Mouse (Mus musculus) lung, postnatal 0 days (tissue): ENCODE measurements around the gene Sergef. TPM values are rescaled to one million over a fixed set of nuclear protein-coding genes. Genes with fewer than 3 reads are reported as not detected.

Source experiments
- ATAC-seq: fragments of 200-750 bp; cut with Nextera tagmentation; 2 replicates; pipeline ENCODE4 v1.8.0; 2017; ENCODE audit warnings: moderate library complexity
- DNase-seq: peaks from one replicate; pipeline ENCODE4 v3.0.0-alpha.2; 2016; ENCODE audit warnings: low spot score
- H3K27ac ChIP-seq: fragments of 300-500 bp; sonication (generic); 2 replicates; pipeline ENCODE4 v1.5.1; 2014; ENCODE audit warnings: antibody characterized with exemption, mild to moderate bottlenecking, low read length, mixed read lengths
- H3K27me3 ChIP-seq: fragments of 300-500 bp; sonication (generic); replicated peaks from 2 replicates; pipeline ENCODE4 v1.6.1; 2014; ENCODE audit warnings: low read length, mixed read lengths; ENCODE audit not compliant: insufficient read depth
- H3K36me3 ChIP-seq: fragments of 300-500 bp; sonication (generic); 2 replicates; pipeline ENCODE4 v1.6.1; 2014; ENCODE audit warnings: low read length, mixed read lengths; ENCODE audit not compliant: insufficient read depth
- H3K4me1 ChIP-seq: fragments of 300-500 bp; sonication (generic); 2 replicates; pipeline ENCODE4 v1.6.1; 2014; ENCODE audit warnings: antibody characterized with exemption, low read depth, low read length, mixed read lengths; ENCODE audit not compliant: insufficient read depth
- H3K4me2 ChIP-seq: fragments of 300-500 bp; sonication (generic); replicated peaks from 2 replicates; pipeline ENCODE4 v1.6.1; 2014; ENCODE audit warnings: low read depth, mild to moderate bottlenecking, low read length, moderate library complexity, mixed read lengths
- H3K4me3 ChIP-seq: fragments of 300-500 bp; sonication (generic); 2 replicates; pipeline ENCODE4 v1.5.1; 2014; ENCODE audit warnings: low read depth, low read length
- H3K9ac ChIP-seq: fragments of 300-500 bp; sonication (generic); replicated peaks from 2 replicates; pipeline ENCODE4 v1.6.1; 2014; ENCODE audit warnings: low read depth, mild to moderate bottlenecking
- H3K9me3 ChIP-seq: fragments of 300-500 bp; sonication (generic); 2 replicates; pipeline ENCODE4 v1.6.1; 2016; ENCODE audit warnings: low read length, mixed read lengths
- CTCF ChIP-seq: IDR thresholded peaks from 2 replicates; pipeline ENCODE4 v1.5.1; 2016; ENCODE audit warnings: antibody characterized with exemption, mild to moderate bottlenecking
- EP300 ChIP-seq: IDR thresholded peaks from 2 replicates; pipeline ENCODE4 v1.6.1; 2016; ENCODE audit warnings: antibody characterized with exemption, mild to moderate bottlenecking, control low read depth
- WGBS: fragments of 180-500 bp; shearing (Covaris S2); extraction: QIAGEN DNeasy Blood & Tissue Kit; methylation state at CpG from one replicate; pipeline ENCODE4 v1.1.7; 2014; 5-methylcytosine and 5-hydroxymethylcytosine counted together
- polyA plus RNA-seq: library from polyadenylated mRNA; unstranded; fragments of >200 nt; fragmentation: Nextera tagmentation; extraction: Ambion mirVana; gene quantifications from 2 replicates; pipeline ENCODE4 v1.2.1, GENCODE M21; 2015

Gene Sergef
- polyA plus RNA-seq, 1 experiment from 2014 or later = 7.2 TPM

GRCm38 (mm10) chr7:46517158-46517557 is 122.4 kb downstream of the Sergef start:
- H3K9ac ChIP-seq = no peak overlapping the region
- no peak for DNase-seq
- ATAC-seq = no peak
- 63% methylated on average over 5 of the region's 5 CpGs for WGBS
- no peaks in the 10 kb centered on the region for H3K36me3 ChIP-seq
- H3K27ac ChIP-seq = no peak overlapping the region
- no peak overlapping the region for H3K4me3 ChIP-seq
- TF ChIP-seq CTCF (no peak), EP300 (no peak)
- no peaks in the 10 kb centered on the region for H3K4me1 ChIP-seq
- no peak overlapping the region for H3K4me2 ChIP-seq
- no peaks in the 10 kb centered on the region for H3K9me3 ChIP-seq
- no peaks in the 10 kb centered on the region for H3K27me3 ChIP-seq

- Histone ChIP-seq H3K9me3 (no peaks in the 10 kb centered on the region), H3K9ac (no peak overlapping the region), H3K4me1 (no peaks in the 10 kb centered on the region), H3K36me3 (no peaks in the 10 kb centered on the region), H3K27me3 (no peaks in the 10 kb centered on the region), H3K4me3 (no peak overlapping the region), H3K4me2 (no peak overlapping the region), H3K27ac (no peak overlapping the region)
- DNase-seq (no peak), ATAC-seq (no peak)
- TF ChIP-seq CTCF (peak; percentile 25; the same call in 1 of the 2 replicates), EP300 (no peak)
- 74% methylated on average over 5 of the region's 5 CpGs for WGBS
Measured at GRCm38 (mm10) chr7:46515960-46516359, 123.6 kb downstream of the Sergef start.

- 87% methylated on average over 8 of the region's 8 CpGs for WGBS
- ATAC-seq = no peak
- Histone ChIP-seq H3K36me3 (no peaks in the 10 kb centered on the region), H3K4me3 (no peak overlapping the region), H3K4me1 (no peaks in the 10 kb centered on the region), H3K27me3 (no peaks in the 10 kb centered on the region), H3K9ac (no peak overlapping the region), H3K9me3 (no peaks in the 10 kb centered on the region), H3K27ac (no peak overlapping the region), H3K4me2 (no peak overlapping the region)
- DNase-seq = no peak
- TF ChIP-seq CTCF = no peak
- TF ChIP-seq EP300 = no peak
Measured at GRCm38 (mm10) chr7:46514981-46515380, 124.6 kb downstream of the Sergef start.

- Histone ChIP-seq H3K36me3 (no peaks in the 10 kb centered on the region), H3K4me1 (no peaks in the 10 kb centered on the region), H3K9ac (no peak overlapping the region), H3K9me3 (no peaks in the 10 kb centered on the region), H3K27me3 (no peaks in the 10 kb centered on the region), H3K4me3 (no peak overlapping the region), H3K4me2 (no peak overlapping the region), H3K27ac (no peak overlapping the region)
- DNase-seq (peak; percentile 12), ATAC-seq (no peak)
- TF ChIP-seq EP300 = no peak
- WGBS = 72% methylated on average over 8 of the region's 8 CpGs
Measured at GRCm38 (mm10) chr7:46513562-46513961, 126.0 kb downstream of the Sergef start.

GRCm38 (mm10) chr7:46512792-46513191 is 126.8 kb downstream of the Sergef start:
- peak; percentile 44 for DNase-seq
- peak; percentile 57 for ATAC-seq
- 62% methylated on average over 5 of the region's 5 CpGs for WGBS

GRCm38 (mm10) chr7:46510806-46511205 is 128.8 kb downstream of the Sergef start:
- no peaks in the 10 kb centered on the region for H3K27me3 ChIP-seq
- DNase-seq (no peak), ATAC-seq (no peak)
- no peaks in the 10 kb centered on the region for H3K36me3 ChIP-seq
- H3K27ac ChIP-seq = no peak overlapping the region
- no peaks in the 10 kb centered on the region for H3K9me3 ChIP-seq
- no peaks in the 10 kb centered on the region for H3K4me1 ChIP-seq
- 73% methylated on average over 2 of the region's 2 CpGs for WGBS
- TF ChIP-seq EP300 = no peak
- H3K4me3 ChIP-seq = no peak overlapping the region
- no peak overlapping the region for H3K9ac ChIP-seq
- no peak overlapping the region for H3K4me2 ChIP-seq

More at GRCm38 (mm10) chr7:46512792-46513191, 126.8 kb downstream of the Sergef start:
- no peak overlapping the region for H3K4me3 ChIP-seq
- H3K9ac ChIP-seq = no peak overlapping the region
- no peaks in the 10 kb centered on the region for H3K27me3 ChIP-seq
- TF ChIP-seq CTCF (no peak), EP300 (no peak)
- no peak overlapping the region for H3K27ac ChIP-seq
- H3K4me2 ChIP-seq = no peak overlapping the region
- H3K4me1 ChIP-seq = no peaks in the 10 kb centered on the region
- H3K36me3 ChIP-seq = no peaks in the 10 kb centered on the region
- H3K9me3 ChIP-seq = no peaks in the 10 kb centered on the region
